Mouse (Mus musculus) olfactory bulb, adult 2 months (tissue): Measurements from ENCODE around the gene Osbpl7. TPM values are rescaled to one million over a fixed set of nuclear protein-coding genes. Genes with fewer than 3 reads are reported as not detected.

Experiments used
- H3K27ac ChIP-seq: fragments of 200-500 bp; 2 replicates; pipeline ENCODE4 v1.5.1; 2012; ENCODE audit warnings: low read depth, low read length; ENCODE audit not compliant: insufficient read depth
- H3K4me1 ChIP-seq: fragments of 200-500 bp; 2 replicates; pipeline ENCODE4 v1.6.1; 2012; ENCODE audit warnings: low read length; ENCODE audit not compliant: control insufficient read depth, insufficient read depth
- H3K4me3 ChIP-seq: fragments of 200-500 bp; 2 replicates; pipeline ENCODE4 v1.5.1; 2012; ENCODE audit warnings: mild to moderate bottlenecking, low read depth, low read length, moderate library complexity; ENCODE audit not compliant: insufficient read depth
- CTCF ChIP-seq: fragments of 200-500 bp; IDR thresholded peaks from 2 replicates; pipeline ENCODE4 v1.5.1; 2012; ENCODE audit warnings: low read depth, mild to moderate bottlenecking, low read length, moderate library complexity; ENCODE audit not compliant: insufficient read depth
- POLR2A ChIP-seq: fragments of 200-500 bp; IDR thresholded peaks from 2 replicates; pipeline ENCODE4 v1.6.1; 2012; ENCODE audit warnings: mild to moderate bottlenecking, low read depth, low read length, moderate library complexity; ENCODE audit not compliant: insufficient read depth
- WGBS: fragments of 180-500 bp; shearing (Covaris S2); methylation state at CpG from one replicate; pipeline ENCODE4 v1.1.7; 2018; 5-methylcytosine and 5-hydroxymethylcytosine counted together
- polyA plus RNA-seq: library from polyadenylated mRNA; stranded (reverse); fragments of >200 nt; gene quantifications from 2 replicates; pipeline ENCODE4 v1.2.4, GENCODE M21; 2012; ENCODE audit warnings: low replicate concordance; ENCODE audit not compliant: missing spikeins, insufficient read depth, insufficient read length

Osbpl7 gene
- polyA plus RNA-seq, 1 experiment, result not detected

DNA sequence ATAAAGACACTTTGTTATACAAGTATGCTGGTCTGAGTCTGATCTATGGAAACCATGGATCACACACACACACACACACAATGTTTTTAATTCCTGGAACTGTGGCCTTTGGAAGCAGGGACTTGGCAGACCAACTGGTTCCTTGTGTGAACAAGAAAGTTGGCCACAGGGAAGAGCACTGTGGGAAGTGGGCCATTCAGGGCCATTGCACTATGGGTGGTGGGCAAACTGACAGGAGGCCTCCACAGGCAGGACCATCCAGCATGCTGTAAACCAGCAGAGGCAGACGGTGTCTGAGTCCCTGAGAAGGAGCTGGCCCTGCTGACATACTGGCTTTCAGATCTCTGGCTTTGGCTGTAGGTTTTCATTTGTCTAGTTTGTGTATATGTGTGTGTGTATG, 18.9 kb downstream of the Osbpl7 start:
- Histone ChIP-seq H3K4me1 (no peaks in the 10 kb centered on the region), H3K27ac (no peak overlapping the region), H3K4me3 (no peak overlapping the region)
- TF ChIP-seq POLR2A (no peak), CTCF (no peak)
- 76% methylated on average over 1 of the region's 1 CpGs for WGBS

DNA sequence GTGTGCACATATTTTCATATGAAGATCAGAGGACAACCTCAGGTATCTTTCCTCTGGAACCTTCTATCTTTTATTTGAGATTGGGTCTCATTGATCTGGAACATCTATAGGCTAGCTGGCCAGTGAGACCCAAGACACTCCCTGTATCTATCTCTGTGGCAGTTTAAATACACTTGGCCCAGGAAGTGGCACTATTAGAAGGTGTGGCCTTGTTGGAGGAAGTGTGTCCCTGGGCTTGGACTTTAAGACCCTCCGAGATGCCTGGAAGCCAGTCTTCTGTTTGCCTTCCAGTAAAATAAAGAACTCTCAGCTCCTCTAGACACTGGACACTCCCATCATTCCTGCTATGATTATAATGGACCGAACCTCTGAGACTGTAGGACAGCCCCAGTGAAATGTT, 19.3 kb downstream of the Osbpl7 start:
- 94% methylated on average over 2 of the region's 2 CpGs for WGBS
- H3K4me1 ChIP-seq, result no peaks in the 10 kb centered on the region
- no peak for TF ChIP-seq POLR2A
- TF ChIP-seq CTCF, result no peak
- no peak overlapping the region for H3K27ac ChIP-seq
- H3K4me3 ChIP-seq, result no peak overlapping the region

GRCm38 (mm10) chr11:97071129-97071528, 20.7 kb downstream of the Osbpl7 start:
- TF ChIP-seq CTCF, result no peak
- no peak for TF ChIP-seq POLR2A
- 84% methylated on average over 1 of the region's 1 CpGs for WGBS
- H3K27ac ChIP-seq, result no peak overlapping the region
- H3K4me1 ChIP-seq, result no peaks in the 10 kb centered on the region
- no peak overlapping the region for H3K4me3 ChIP-seq

GRCm38 (mm10) chr11:97072533-97072932, 22.1 kb downstream of the Osbpl7 start:
- WGBS, result 28% methylated on average over 3 of the region's 3 CpGs
- Histone ChIP-seq H3K4me1 (no peaks in the 10 kb centered on the region), H3K27ac (no peak overlapping the region), H3K4me3 (no peak overlapping the region)
- TF ChIP-seq CTCF, result no peak

DNA sequence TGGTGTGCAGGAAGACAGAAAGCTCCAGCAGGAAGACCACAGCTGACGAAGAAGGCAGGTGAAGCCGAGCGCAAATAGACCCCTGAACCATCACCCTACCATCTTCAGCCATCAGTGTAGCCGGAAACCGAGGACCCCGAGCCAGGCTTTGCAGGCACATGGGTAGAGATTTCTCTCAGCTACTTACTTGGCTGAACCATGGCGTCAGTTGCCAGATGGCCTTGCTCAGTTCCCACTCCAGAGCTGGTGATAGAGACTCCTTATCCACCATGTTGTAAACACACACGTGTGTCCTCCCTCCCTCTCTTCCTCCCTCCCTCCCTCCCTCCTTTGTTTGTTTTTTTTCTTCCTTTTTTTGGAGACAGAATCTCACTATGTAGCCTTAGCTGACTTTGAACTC, 23.8 kb downstream of the Osbpl7 start:
- no peak overlapping the region for H3K27ac ChIP-seq
- WGBS, result 83% methylated on average over 8 of the region's 8 CpGs
- TF ChIP-seq POLR2A (no peak), CTCF (no peak)
- no peaks in the 10 kb centered on the region for H3K4me1 ChIP-seq
- H3K4me3 ChIP-seq, result no peak overlapping the region

GRCm38 (mm10) chr11:97078751-97079150, 28.3 kb downstream of the Osbpl7 start:
- no peak for TF ChIP-seq CTCF
- TF ChIP-seq POLR2A, result no peak
- 84% methylated on average over 4 of the region's 4 CpGs for WGBS

DNA sequence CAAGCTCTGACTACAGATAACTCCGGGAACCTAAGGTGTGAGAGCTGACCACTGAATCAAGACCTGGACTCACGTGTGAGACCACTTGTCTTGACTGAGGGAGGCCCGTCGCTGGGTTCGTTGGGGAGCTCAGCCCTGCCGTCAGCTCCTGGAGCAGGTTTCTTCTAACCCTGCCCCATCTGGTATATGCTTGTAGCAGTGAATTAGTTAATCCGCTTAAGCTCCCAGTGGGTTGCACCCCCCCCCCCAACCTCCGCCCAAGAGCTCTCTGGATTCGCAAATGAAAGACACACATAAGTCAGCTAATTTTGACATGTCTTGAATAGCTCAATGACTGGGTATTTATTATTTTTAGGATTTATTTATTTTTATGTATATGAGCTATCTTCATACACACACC, 29.9 kb downstream of the Osbpl7 start:
- no peak for TF ChIP-seq CTCF
- no peak for TF ChIP-seq POLR2A

More at GRCm38 (mm10) chr11:97078751-97079150, 28.3 kb downstream of the Osbpl7 start:
- H3K27ac ChIP-seq, result no peak overlapping the region
- H3K4me1 ChIP-seq, result peaks cover 6% of the 10 kb centered on the region
- no peak overlapping the region for H3K4me3 ChIP-seq

GRCm38 (mm10) chr11:97082977-97083376, 32.5 kb downstream of the Osbpl7 start:
- Histone ChIP-seq H3K27ac (no peak overlapping the region), H3K4me1 (peaks cover 16% of the 10 kb centered on the region), H3K4me3 (no peak overlapping the region)
- 23% methylated on average over 11 of the region's 11 CpGs for WGBS
- TF ChIP-seq CTCF, result no peak
- no peak for TF ChIP-seq POLR2A

More for the DNA sequence above, 29.9 kb downstream of the Osbpl7 start:
- Histone ChIP-seq H3K4me1 (peaks cover 16% of the 10 kb centered on the region), H3K27ac (no peak overlapping the region), H3K4me3 (no peak overlapping the region)
- WGBS, result 51% methylated on average over 9 of the region's 9 CpGs

GRCm38 (mm10) chr11:97083401-97084140, 33.1 kb downstream of the Osbpl7 start:
- peaks cover 16% of the 10 kb centered on the region for H3K4me1 ChIP-seq
- no peak overlapping the region for H3K4me3 ChIP-seq
- WGBS, result 30% methylated on average over 22 of the region's 22 CpGs
- TF ChIP-seq CTCF (no peak), POLR2A (no peak)
- H3K27ac ChIP-seq, result no peak overlapping the region
